Comparison of ENCODE assay signal across 8 mouse cellular contexts in the genomic region with DNA sequence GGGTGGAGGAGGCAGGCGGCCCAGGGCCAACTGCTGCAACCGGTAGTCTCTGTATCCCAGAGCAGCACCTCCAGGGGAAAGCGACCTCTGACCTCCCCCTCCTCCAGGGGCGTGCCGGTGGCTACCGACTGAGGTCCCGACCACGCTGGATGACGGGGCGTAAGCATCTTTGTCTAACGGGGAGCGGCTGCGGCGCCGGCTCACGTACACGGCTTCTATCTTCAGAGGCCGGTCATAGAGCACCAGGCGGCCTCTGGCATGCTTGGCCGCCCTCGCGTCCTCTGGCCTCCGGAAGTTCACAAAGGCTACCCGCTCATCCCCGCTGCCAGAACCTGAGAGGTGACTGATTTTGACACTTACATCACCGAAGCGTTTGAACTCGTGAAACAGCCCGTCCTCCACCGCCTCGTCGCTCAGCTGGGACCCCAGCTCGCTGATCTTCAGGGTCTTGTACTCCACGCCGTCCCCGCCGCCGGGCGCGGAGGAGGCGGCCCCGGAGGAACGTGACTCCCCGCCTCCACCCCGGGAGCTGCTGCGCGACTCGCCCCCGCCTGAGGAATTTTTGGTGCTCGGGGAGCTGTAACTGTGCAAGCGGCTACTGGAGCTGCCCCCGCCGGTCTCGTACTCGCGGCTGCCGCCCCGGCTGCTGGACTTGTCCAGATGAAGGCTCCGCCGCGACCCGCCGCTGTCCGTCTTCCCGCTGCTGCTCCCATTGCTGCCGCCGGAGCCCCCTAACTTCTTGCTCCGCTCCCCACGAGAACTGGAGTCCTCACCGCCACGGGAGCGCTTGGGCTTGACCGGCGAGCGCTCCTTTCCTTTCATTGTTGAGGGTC. TPM values are rescaled to one million over a fixed set of nuclear protein-coding genes. Genes with fewer than 3 reads are reported as not detected.
DNase-seq lines count a peak whose midpoint lies in the region; ATAC-seq and TF ChIP-seq lines count a peak whose summit lies in the region.

No protein-coding gene starts in this region.

- TF ChIP-seq CTCF in hindbrain, postnatal 0 days (IDR thresholded peaks at IDR 0.05; ENCODE audit: low read depth), result no peak

- H3K9ac ChIP-seq in hindbrain, postnatal 0 days (replicated peaks; ENCODE audit: low read length), result peak overlapping the region; percentile 85
- peak overlapping the region; percentile 90 for H3K9ac ChIP-seq in midbrain, embryonic 12.5 days (replicated peaks)
- H3K9ac ChIP-seq in stomach, embryonic 15.5 days, result peak overlapping the region; percentile 91

- peaks cover 23% of the 10 kb centered on the region; the same call in 1 of the 2 replicates for H3K4me1 ChIP-seq in hindbrain, postnatal 0 days (ENCODE audit: insufficient read depth, low read length)
- H3K4me1 ChIP-seq in midbrain, embryonic 12.5 days, result peaks cover 26% of the 10 kb centered on the region
- H3K4me1 ChIP-seq in stomach, embryonic 15.5 days, result peaks cover 19% of the 10 kb centered on the region

- H3K27me3 ChIP-seq in hindbrain, postnatal 0 days (ENCODE audit: insufficient read depth, low read length), result no peaks in the 10 kb centered on the region
- no peaks in the 10 kb centered on the region for H3K27me3 ChIP-seq in midbrain, embryonic 12.5 days
- H3K27me3 ChIP-seq in stomach, embryonic 15.5 days (replicated peaks), result no peaks in the 10 kb centered on the region

- H3K9me3 ChIP-seq in hindbrain, postnatal 0 days (ENCODE audit: low read length), result no peaks in the 10 kb centered on the region
- no peaks in the 10 kb centered on the region for H3K9me3 ChIP-seq in midbrain, embryonic 12.5 days
- no peaks in the 10 kb centered on the region for H3K9me3 ChIP-seq in stomach, embryonic 15.5 days

- intact Hi-C loops in left cerebral cortex, postnatal 25 days (cut with DNase I), result loop anchor here (2.0 kb wide), 1 partner anchor 54 kb away; the partner anchor contains the start of gene Lamtor5

- H3K4me3 ChIP-seq in hindbrain, postnatal 0 days (ENCODE audit: low read length), result peak overlapping the region; percentile 88
- peak overlapping the region; percentile 94 for H3K4me3 ChIP-seq in midbrain, embryonic 12.5 days
- H3K4me3 ChIP-seq in stomach, embryonic 15.5 days (replicated peaks), result peak overlapping the region; percentile 99

- H3K27ac ChIP-seq in hindbrain, postnatal 0 days, result peak overlapping the region; percentile 93
- H3K27ac ChIP-seq in midbrain, embryonic 12.5 days (replicated peaks), result peak overlapping the region; percentile 91
- peak overlapping the region; percentile 93 for H3K27ac ChIP-seq in stomach, embryonic 15.5 days

- DNase-seq in CD4-positive, CD25-positive, alpha-beta regulatory T cell, adult 2 months (ENCODE audit: low read depth, low spot score), result peak; percentile 57
- DNase-seq in c-Kit-positive CD71-positive TER-119-positive erythroid progenitor cells, embryonic 14.5 days (ENCODE audit: low spot score), result peak; percentile 29
- peak; percentile 58 to 66 for DNase-seq in frontal cortex, postnatal 36 days (ENCODE audit: low spot score in 2 of 2)
- DNase-seq in hindbrain, postnatal 0 days (ENCODE audit: low spot score), result peak; percentile 57
- peak; percentile 56 to 70 for DNase-seq in left cerebral cortex, postnatal 25 days (ENCODE audit: low spot score in 2 of 2)

- no peak for ATAC-seq in CD4-positive, CD25-positive, alpha-beta regulatory T cell, adult 4 months
- ATAC-seq in hindbrain, postnatal 0 days, result peak; percentile 0; the same call in 1 of the 2 replicates
- peak; percentile 4 for ATAC-seq in midbrain, embryonic 12.5 days (ENCODE audit: low FRiP score, low read depth)
- ATAC-seq in stomach, embryonic 15.5 days (ENCODE audit: insufficient read depth, low FRiP score, low read depth), result no peak

- peaks cover 9% of the 10 kb centered on the region; the same call in 1 of the 2 replicates for H3K36me3 ChIP-seq in hindbrain, postnatal 0 days (ENCODE audit: insufficient read depth, low read length)
- H3K36me3 ChIP-seq in midbrain, embryonic 12.5 days, result peaks cover 19% of the 10 kb centered on the region
- 0 out of 2 replicates have a peak, but pooled peaks cover 8% of the 10 kb centered on the region for H3K36me3 ChIP-seq in stomach, embryonic 15.5 days

- peak overlapping the region; percentile 85 for H3K4me2 ChIP-seq in hindbrain, postnatal 0 days (ENCODE audit: low read depth, low read length)
- peak overlapping the region; percentile 97 for H3K4me2 ChIP-seq in midbrain, embryonic 12.5 days (replicated peaks)
- peak overlapping the region; percentile 91 for H3K4me2 ChIP-seq in stomach, embryonic 15.5 days

- WGBS in hindbrain, postnatal 0 days, result 0% methylated on average over 75 of the region's 75 CpGs
- WGBS in midbrain, embryonic 12.5 days, result under 1% methylated on average over 75 of the region's 75 CpGs
- WGBS in stomach, embryonic 15.5 days, result under 1% methylated on average over 75 of the region's 75 CpGs

RNA-seq across cellular contexts. Expression of gene Rbm15, which starts 1.1 kb away (rescaled TPM):
- polyA plus RNA-seq in CD4-positive, CD25-positive, alpha-beta regulatory T cell, adult 4 months (2017; shearing (Covaris generic)), result 10 to 100 TPM; 11.6 to 19.8 TPM
- total RNA-seq in hindbrain, postnatal 0 days (2014; rRNA removed), result 20.0 and 20.9 TPM in 2 replicates
- polyA plus RNA-seq in hindbrain, postnatal 0 days (2015; fragmentation: Nextera tagmentation; extraction: Ambion mirVana), result 6.3 TPM in 2 replicates
- 10 to 100 TPM; 24.2 to 28.2 TPM for total RNA-seq in left cerebral cortex, postnatal 25 days (2021)
- polyA plus RNA-seq in midbrain, embryonic 12.5 days (2016; fragmentation: Nextera tagmentation; extraction: Ambion mirVana), result 15.7 and 17.5 TPM in 2 replicates
- 13.9 and 14.6 TPM in 2 replicates for polyA plus RNA-seq in stomach, embryonic 15.5 days (2015; fragmentation: Nextera tagmentation; extraction: Ambion mirVana)

RNA-seq across cellular contexts. Expression of gene Slc16a4, which starts 41.3 kb away (rescaled TPM):
- 1 to 10 TPM; 1.5 to 1.9 TPM for polyA plus RNA-seq in CD4-positive, CD25-positive, alpha-beta regulatory T cell, adult 4 months (2017; shearing (Covaris generic))
- total RNA-seq in hindbrain, postnatal 0 days (2014; rRNA removed), result 2.4 and 2.9 TPM in 2 replicates
- 2.3 and 2.8 TPM in 2 replicates for polyA plus RNA-seq in hindbrain, postnatal 0 days (2015; fragmentation: Nextera tagmentation; extraction: Ambion mirVana)
- total RNA-seq in left cerebral cortex, postnatal 25 days (2021), result 1 to 10 TPM; 1.7 TPM
- 3.7 TPM in 2 replicates for polyA plus RNA-seq in midbrain, embryonic 12.5 days (2016; fragmentation: Nextera tagmentation; extraction: Ambion mirVana)
- polyA plus RNA-seq in stomach, embryonic 15.5 days (2015; fragmentation: Nextera tagmentation; extraction: Ambion mirVana), result 2.6 and 2.9 TPM in 2 replicates

RNA-seq across cellular contexts. Expression of gene Lamtor5, which starts 53.7 kb away (rescaled TPM):
- polyA plus RNA-seq in CD4-positive, CD25-positive, alpha-beta regulatory T cell, adult 4 months (2017; shearing (Covaris generic)), result 100 to 1,000 TPM; 178 to 209 TPM
- 63.7 and 93.7 TPM in 2 replicates for total RNA-seq in hindbrain, postnatal 0 days (2014; rRNA removed)
- 162 and 167 TPM in 2 replicates for polyA plus RNA-seq in hindbrain, postnatal 0 days (2015; fragmentation: Nextera tagmentation; extraction: Ambion mirVana)
- 10 to 100 TPM; 66.9 to 73.0 TPM for total RNA-seq in left cerebral cortex, postnatal 25 days (2021)
- polyA plus RNA-seq in midbrain, embryonic 12.5 days (2016; fragmentation: Nextera tagmentation; extraction: Ambion mirVana), result 160 and 167 TPM in 2 replicates
- 191 and 192 TPM in 2 replicates for polyA plus RNA-seq in stomach, embryonic 15.5 days (2015; fragmentation: Nextera tagmentation; extraction: Ambion mirVana)

Comparison
In these comparisons a context has a peak if more than half of its experiments do, and no peak if none do; other contexts are left out.
1. ATAC-seq: peak in hindbrain, postnatal 0 days (single experiment) and midbrain, embryonic 12.5 days (single experiment); none in CD4-positive, CD25-positive, alpha-beta regulatory T cell, adult 4 months (single experiment) and stomach, embryonic 15.5 days (single experiment).
2. Peak in every context shown above with its lines, with median percentiles within 50 percentile points of each other: DNase-seq, H3K27ac ChIP-seq, H3K4me2 ChIP-seq, H3K4me3 ChIP-seq and H3K9ac ChIP-seq.